Mouse (Mus musculus) gastrocnemius, postnatal 25 days (tissue): ENCODE measurements around the gene Gm281. TPM values are rescaled to one million over a fixed set of nuclear protein-coding genes. Genes with fewer than 3 reads are reported as not detected.
"Not testable (repeated sequence)": the region's sequence is repeated elsewhere in the genome, so short reads cannot be mapped to it uniquely, and the experiment has no call there.

Experiments
- DNase-seq: peaks from one replicate; pipeline ENCODE4 v3.0.0; 2022
- long read RNA-seq, 2 experiments: library from polyadenylated mRNA; stranded (forward); transcript quantifications; one replicate each; pipeline ENCODE4 v2.0.0; 2021
- total RNA-seq, 2 experiments: library from RNA; stranded (reverse); gene quantifications; 1 replicate in 1 of 2; 2 replicates in 1 of 2; pipeline ENCODE4 v1.2.3; 2021

Gm281 gene
- not detected for total RNA-seq
- long read RNA-seq, experiment 1 = 0 reads
- long read RNA-seq, experiment 2 = 0 reads

GRCm38 (mm10) chr14:13914387-13915082 lies at the start of gene Gm281:
Gene Gm281, minus strand, starts transcription at chr14:13914478.
- no peak for DNase-seq

GRCm38 (mm10) chr14:13963527-13963926 lies 49.2 kb upstream of the Gm281 start:
- no peak for DNase-seq

- no peak for DNase-seq
These were observed 48.2 kb upstream of the Gm281 start for GRCm38 (mm10) chr14:13962476-13962875.

- peak; percentile 37 for DNase-seq
These were observed 47.3 kb upstream of the Gm281 start, which contains the start of the genes Atxn7 and Thoc7 for GRCm38 (mm10) chr14:13961401-13962112. Gene Atxn7, plus strand, starts transcription at chr14:13961440. Gene Thoc7, minus strand, starts transcription at chr14:13961852.

- peak; percentile 59 for DNase-seq
These were observed 46.4 kb upstream of the Gm281 start for GRCm38 (mm10) chr14:13960482-13961325.

GRCm38 (mm10) chr14:13960079-13960478 lies 45.8 kb upstream of the Gm281 start:
- DNase-seq = no peak

GRCm38 (mm10) chr14:13952151-13952550 lies 37.9 kb upstream of the Gm281 start:
- DNase-seq = not testable (repeated sequence)

GRCm38 (mm10) chr14:13950401-13950800 lies 36.1 kb upstream of the Gm281 start:
- DNase-seq = no peak

- DNase-seq = no peak
These were observed 34.1 kb upstream of the Gm281 start for GRCm38 (mm10) chr14:13948345-13948744.

- DNase-seq = no peak
These were observed 30.4 kb upstream of the Gm281 start for GRCm38 (mm10) chr14:13944686-13945085.

- no peak for DNase-seq
These were observed 19.7 kb upstream of the Gm281 start for GRCm38 (mm10) chr14:13934052-13934371.

- no peak for DNase-seq
These were observed 19.2 kb upstream of the Gm281 start for GRCm38 (mm10) chr14:13933290-13934051.

- no peak for DNase-seq
These were observed 3.4 kb upstream of the Gm281 start for GRCm38 (mm10) chr14:13917630-13918029.

GRCm38 (mm10) chr14:13917208-13917607 lies 2.9 kb upstream of the Gm281 start:
- DNase-seq = no peak

- no peak for DNase-seq
These were observed 929 bp upstream of the Gm281 start for GRCm38 (mm10) chr14:13915207-13915606.

GRCm38 (mm10) chr14:13910148-13910547 lies 4.1 kb downstream of the Gm281 start:
- DNase-seq = no peak

- no peak for DNase-seq
These were observed 7.1 kb downstream of the Gm281 start for GRCm38 (mm10) chr14:13907145-13907544.

GRCm38 (mm10) chr14:13906461-13906860 lies 7.8 kb downstream of the Gm281 start:
- DNase-seq = no peak

- DNase-seq = no peak
These were observed 12.6 kb downstream of the Gm281 start for GRCm38 (mm10) chr14:13901611-13902067.

GRCm38 (mm10) chr14:13895198-13895597 lies 19.1 kb downstream of the Gm281 start:
- no peak for DNase-seq

- DNase-seq = no peak
These were observed 20.5 kb downstream of the Gm281 start for GRCm38 (mm10) chr14:13893748-13894147.

- DNase-seq = no peak
These were observed 52.9 kb downstream of the Gm281 start for GRCm38 (mm10) chr14:13861416-13861815.
